Mouse (Mus musculus) neural tube, embryonic 12.5 days (tissue): ENCODE data around the gene Kif1b. TPM values are rescaled to one million over a fixed set of nuclear protein-coding genes. Genes with fewer than 3 reads are reported as not detected.

Experiments
- ATAC-seq: fragments of 200-750 bp; cut with Nextera tagmentation; 2 replicates; pipeline ENCODE4 v1.8.0; 2017; ENCODE audit warnings: low read depth, mild to moderate bottlenecking, moderate TSS enrichment, moderate library complexity; ENCODE audit not compliant: low FRiP score
- H3K27ac ChIP-seq: fragments of 300-500 bp; sonication (generic); 2 replicates; pipeline ENCODE4 v1.5.1; 2016
- H3K27me3 ChIP-seq: fragments of 300-500 bp; sonication (generic); replicated peaks from 2 replicates; pipeline ENCODE4 v1.6.1; 2016; ENCODE audit warnings: mild to moderate bottlenecking
- H3K36me3 ChIP-seq: fragments of 300-500 bp; sonication (generic); 2 replicates; pipeline ENCODE4 v1.6.1; 2016; ENCODE audit warnings: mild to moderate bottlenecking
- H3K4me1 ChIP-seq: fragments of 300-500 bp; sonication (generic); 2 replicates; pipeline ENCODE4 v1.6.1; 2016
- H3K4me2 ChIP-seq: fragments of 300-500 bp; sonication (generic); replicated peaks from 2 replicates; pipeline ENCODE4 v1.6.1; 2016; ENCODE audit warnings: mild to moderate bottlenecking
- H3K4me3 ChIP-seq: fragments of 300-500 bp; sonication (generic); 2 replicates; pipeline ENCODE4 v1.5.1; 2016
- H3K9ac ChIP-seq: fragments of 300-500 bp; sonication (generic); 2 replicates; pipeline ENCODE4 v1.6.1; 2016; ENCODE audit warnings: mild to moderate bottlenecking
- H3K9me3 ChIP-seq: fragments of 300-500 bp; sonication (generic); 2 replicates; pipeline ENCODE4 v1.6.1; 2016; ENCODE audit warnings: mild to moderate bottlenecking
- WGBS: fragments of 180-500 bp; shearing (Covaris S2); methylation state at CpG from one replicate; pipeline ENCODE4 v1.1.7; 2016; 5-methylcytosine and 5-hydroxymethylcytosine counted together
- polyA plus RNA-seq: library from polyadenylated mRNA; unstranded; fragments of >200 nt; fragmentation: Nextera tagmentation; extraction: Ambion mirVana; gene quantifications from 2 replicates; pipeline ENCODE4 v1.2.1, GENCODE M21; 2016

Kif1b gene
- polyA plus RNA-seq, 1 experiment from 2014 or later = 111 TPM

- Histone ChIP-seq H3K27me3 (no peaks in the 10 kb centered on the region), H3K4me2 (no peak overlapping the region), H3K4me3 (no peak overlapping the region), H3K9ac (no peak overlapping the region), H3K4me1 (no peaks in the 10 kb centered on the region), H3K36me3 (peaks cover 83% of the 10 kb centered on the region), H3K9me3 (no peaks in the 10 kb centered on the region), H3K27ac (no peak overlapping the region)
- WGBS = 96% methylated on average over 2 of the region's 2 CpGs
- ATAC-seq = no peak
Measured at GRCm38 (mm10) chr4:149159203-149159602, 148.3 kb downstream of the Kif1b start.

- no peaks in the 10 kb centered on the region for H3K9me3 ChIP-seq
- no peak overlapping the region for H3K4me2 ChIP-seq
- H3K36me3 ChIP-seq = peaks cover 95% of the 10 kb centered on the region
- no peaks in the 10 kb centered on the region for H3K27me3 ChIP-seq
- no peak for ATAC-seq
- no peak overlapping the region for H3K9ac ChIP-seq
- no peak overlapping the region for H3K27ac ChIP-seq
- WGBS = 61% methylated on average over 8 of the region's 8 CpGs
- H3K4me3 ChIP-seq = no peak overlapping the region
- H3K4me1 ChIP-seq = no peaks in the 10 kb centered on the region
Measured at GRCm38 (mm10) chr4:149157415-149157973, 150.0 kb downstream of the Kif1b start.

- WGBS = 96% methylated on average over 6 of the region's 6 CpGs
- Histone ChIP-seq H3K9ac (no peak overlapping the region), H3K4me2 (no peak overlapping the region), H3K9me3 (no peaks in the 10 kb centered on the region), H3K36me3 (peaks cover 97% of the 10 kb centered on the region), H3K4me1 (no peaks in the 10 kb centered on the region), H3K27me3 (no peaks in the 10 kb centered on the region), H3K4me3 (no peak overlapping the region), H3K27ac (no peak overlapping the region)
- no peak for ATAC-seq
Measured at GRCm38 (mm10) chr4:149155711-149156110, 151.8 kb downstream of the Kif1b start.

GRCm38 (mm10) chr4:149154859-149155258 lies 152.6 kb downstream of the Kif1b start:
- H3K9me3 ChIP-seq = no peaks in the 10 kb centered on the region
- no peak for ATAC-seq
- no peak overlapping the region for H3K4me3 ChIP-seq
- H3K27ac ChIP-seq = no peak overlapping the region
- no peaks in the 10 kb centered on the region for H3K4me1 ChIP-seq
- H3K9ac ChIP-seq = no peak overlapping the region
- WGBS = 97% methylated on average over 7 of the region's 7 CpGs
- peaks cover 97% of the 10 kb centered on the region for H3K36me3 ChIP-seq
- H3K4me2 ChIP-seq = no peak overlapping the region
- H3K27me3 ChIP-seq = no peaks in the 10 kb centered on the region

GRCm38 (mm10) chr4:149150721-149151120 lies 156.8 kb downstream of the Kif1b start:
- Histone ChIP-seq H3K36me3 (peaks cover 67% of the 10 kb centered on the region), H3K4me1 (no peaks in the 10 kb centered on the region; the same call in 1 of the 2 replicates), H3K9ac (no peak overlapping the region), H3K4me2 (no peak overlapping the region), H3K27ac (no peak overlapping the region), H3K9me3 (no peaks in the 10 kb centered on the region), H3K4me3 (no peak overlapping the region), H3K27me3 (no peaks in the 10 kb centered on the region)
- 91% methylated on average over 11 of the region's 11 CpGs for WGBS
- no peak for ATAC-seq

GRCm38 (mm10) chr4:149150256-149150655 lies 157.2 kb downstream of the Kif1b start:
- H3K9ac ChIP-seq = no peak overlapping the region
- H3K36me3 ChIP-seq = peaks cover 62% of the 10 kb centered on the region
- ATAC-seq = no peak
- H3K9me3 ChIP-seq = no peaks in the 10 kb centered on the region
- H3K4me1 ChIP-seq = no peaks in the 10 kb centered on the region; the same call in 1 of the 2 replicates
- no peak overlapping the region for H3K4me2 ChIP-seq
- H3K27ac ChIP-seq = no peak overlapping the region
- no peak overlapping the region for H3K4me3 ChIP-seq
- H3K27me3 ChIP-seq = no peaks in the 10 kb centered on the region
- 76% methylated on average over 11 of the region's 11 CpGs for WGBS

GRCm38 (mm10) chr4:149149611-149150010 lies 157.9 kb downstream of the Kif1b start:
- H3K27ac ChIP-seq = no peak overlapping the region
- no peaks in the 10 kb centered on the region for H3K9me3 ChIP-seq
- ATAC-seq = no peak
- 66% methylated on average over 7 of the region's 7 CpGs for WGBS
- no peak overlapping the region for H3K4me3 ChIP-seq
- no peaks in the 10 kb centered on the region; the same call in 1 of the 2 replicates for H3K4me1 ChIP-seq
- H3K4me2 ChIP-seq = no peak overlapping the region
- no peak overlapping the region for H3K9ac ChIP-seq
- no peaks in the 10 kb centered on the region for H3K27me3 ChIP-seq
- peaks cover 56% of the 10 kb centered on the region for H3K36me3 ChIP-seq

- no peak overlapping the region for H3K4me2 ChIP-seq
- no peaks in the 10 kb centered on the region for H3K27me3 ChIP-seq
- no peak overlapping the region for H3K9ac ChIP-seq
- H3K4me3 ChIP-seq = no peak overlapping the region
- 83% methylated on average over 9 of the region's 9 CpGs for WGBS
- H3K27ac ChIP-seq = no peak overlapping the region
- H3K9me3 ChIP-seq = no peaks in the 10 kb centered on the region
- H3K4me1 ChIP-seq = no peaks in the 10 kb centered on the region; the same call in 1 of the 2 replicates
- no peak for ATAC-seq
- peaks cover 52% of the 10 kb centered on the region for H3K36me3 ChIP-seq
Measured at GRCm38 (mm10) chr4:149149196-149149595, 158.3 kb downstream of the Kif1b start.

GRCm38 (mm10) chr4:149148084-149148483 lies 159.4 kb downstream of the Kif1b start:
- H3K9me3 ChIP-seq = no peaks in the 10 kb centered on the region
- H3K27me3 ChIP-seq = no peaks in the 10 kb centered on the region
- H3K36me3 ChIP-seq = peaks cover 41% of the 10 kb centered on the region
- no peak overlapping the region for H3K9ac ChIP-seq
- no peak for ATAC-seq
- H3K4me3 ChIP-seq = no peak overlapping the region
- no peaks in the 10 kb centered on the region; the same call in 1 of the 2 replicates for H3K4me1 ChIP-seq
- no peak overlapping the region for H3K4me2 ChIP-seq
- no peak overlapping the region for H3K27ac ChIP-seq
- 86% methylated on average over 4 of the region's 4 CpGs for WGBS

- no peak overlapping the region for H3K9ac ChIP-seq
- no peak overlapping the region for H3K4me2 ChIP-seq
- H3K27ac ChIP-seq = no peak overlapping the region
- H3K27me3 ChIP-seq = no peaks in the 10 kb centered on the region
- H3K9me3 ChIP-seq = no peaks in the 10 kb centered on the region
- 90% methylated on average over 7 of the region's 7 CpGs for WGBS
- ATAC-seq = no peak
- no peaks in the 10 kb centered on the region; the same call in 1 of the 2 replicates for H3K4me1 ChIP-seq
- H3K4me3 ChIP-seq = no peak overlapping the region
- H3K36me3 ChIP-seq = peaks cover 35% of the 10 kb centered on the region
Measured at GRCm38 (mm10) chr4:149147528-149147927, 160.0 kb downstream of the Kif1b start.

GRCm38 (mm10) chr4:149145151-149145550 lies 162.3 kb downstream of the Kif1b start:
- 90% methylated on average over 4 of the region's 4 CpGs for WGBS
- no peak overlapping the region for H3K4me3 ChIP-seq
- H3K9me3 ChIP-seq = no peaks in the 10 kb centered on the region
- ATAC-seq = no peak
- H3K4me1 ChIP-seq = no peaks in the 10 kb centered on the region; the same call in 1 of the 2 replicates
- H3K4me2 ChIP-seq = no peak overlapping the region
- no peak overlapping the region for H3K9ac ChIP-seq
- H3K36me3 ChIP-seq = peaks cover 13% of the 10 kb centered on the region
- no peak overlapping the region for H3K27ac ChIP-seq
- no peaks in the 10 kb centered on the region for H3K27me3 ChIP-seq

- H3K27ac ChIP-seq = no peak overlapping the region
Measured at GRCm38 (mm10) chr4:149144459-149144858, 163.0 kb downstream of the Kif1b start.

GRCm38 (mm10) chr4:149143594-149143993 lies 163.9 kb downstream of the Kif1b start:
- 28% methylated on average over 4 of the region's 4 CpGs for WGBS
- H3K4me3 ChIP-seq = no peak overlapping the region
- H3K9me3 ChIP-seq = no peaks in the 10 kb centered on the region
- no peaks in the 10 kb centered on the region for H3K36me3 ChIP-seq
- H3K27me3 ChIP-seq = no peaks in the 10 kb centered on the region
- H3K9ac ChIP-seq = no peak overlapping the region
- H3K27ac ChIP-seq = no peak overlapping the region
- ATAC-seq = no peak
- no peaks in the 10 kb centered on the region; the same call in 1 of the 2 replicates for H3K4me1 ChIP-seq
- no peak overlapping the region for H3K4me2 ChIP-seq

More at GRCm38 (mm10) chr4:149144459-149144858, 163.0 kb downstream of the Kif1b start:
- Histone ChIP-seq H3K4me1 (no peaks in the 10 kb centered on the region; the same call in 1 of the 2 replicates), H3K9me3 (no peaks in the 10 kb centered on the region), H3K4me3 (no peak overlapping the region), H3K9ac (no peak overlapping the region), H3K4me2 (no peak overlapping the region), H3K27me3 (no peaks in the 10 kb centered on the region), H3K36me3 (peaks cover 6% of the 10 kb centered on the region; the same call in 1 of the 2 replicates)
- WGBS = 7% methylated on average over 3 of the region's 3 CpGs
- peak; percentile 85 for ATAC-seq
